Mouse (Mus musculus) Muller cell, postnatal 12 days (primary cell): ENCODE measurements around the gene Rab22a.
A peak's percentile ranks its signal among the peaks of the same experiment; 100 is the strongest.
"Not testable (repeated sequence)": the region's sequence is repeated elsewhere in the genome, so short reads cannot be mapped to it uniquely, and the experiment has no call there.

Experiments
- DNase-seq: peaks from one replicate; pipeline ENCODE4 v3.0.0-alpha.2; 2015; ENCODE audit errors: inconsistent ontology term

Gene Rab22a

DNA sequence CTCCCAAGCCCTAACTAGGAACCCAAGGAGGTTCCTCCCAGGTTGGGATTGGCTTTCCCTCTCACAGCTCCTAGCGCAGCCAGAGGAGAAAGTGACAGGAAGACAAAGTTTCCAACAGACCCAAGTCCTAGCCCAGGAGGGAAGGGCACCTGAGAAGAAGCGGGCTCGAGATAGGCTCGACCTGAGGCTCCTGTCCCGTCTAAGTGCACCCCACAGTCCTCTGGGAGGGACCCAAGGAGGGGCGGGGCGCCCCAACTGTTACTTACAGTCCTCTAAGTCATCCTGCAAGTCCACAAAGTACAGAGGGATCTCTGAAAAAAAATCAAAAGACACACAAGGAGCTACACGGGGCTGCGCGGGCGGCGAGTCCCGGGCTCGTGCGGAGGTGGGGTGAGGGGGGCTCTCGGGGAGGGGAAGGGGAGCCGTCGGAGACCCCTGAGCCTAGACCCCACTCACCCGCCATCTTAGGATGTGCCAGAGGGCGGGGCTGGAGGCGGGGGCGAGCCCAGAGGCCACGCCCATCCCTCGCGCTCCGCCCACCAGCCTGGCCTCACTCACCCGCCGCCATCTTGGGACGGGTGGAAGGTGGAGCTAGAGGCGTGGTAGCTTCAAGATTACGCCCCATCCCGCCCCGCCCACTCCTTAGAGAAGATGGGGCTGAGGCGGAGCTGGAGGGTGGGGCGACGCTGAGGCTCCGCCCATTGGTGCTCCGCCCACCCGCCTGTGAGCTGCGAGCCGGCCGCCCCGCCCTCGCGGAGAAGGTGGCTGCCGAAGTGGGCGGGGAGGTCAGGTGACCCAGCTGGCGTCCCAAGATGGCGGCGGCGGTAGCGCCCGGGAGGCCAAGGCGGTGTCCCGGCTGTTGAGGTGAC is at the start of gene Rab22a:
TSS of gene Rab22a (plus strand) at position 704 of the 869 bp plus-strand sequence.
- peak; percentile 100 for DNase-seq

DNA sequence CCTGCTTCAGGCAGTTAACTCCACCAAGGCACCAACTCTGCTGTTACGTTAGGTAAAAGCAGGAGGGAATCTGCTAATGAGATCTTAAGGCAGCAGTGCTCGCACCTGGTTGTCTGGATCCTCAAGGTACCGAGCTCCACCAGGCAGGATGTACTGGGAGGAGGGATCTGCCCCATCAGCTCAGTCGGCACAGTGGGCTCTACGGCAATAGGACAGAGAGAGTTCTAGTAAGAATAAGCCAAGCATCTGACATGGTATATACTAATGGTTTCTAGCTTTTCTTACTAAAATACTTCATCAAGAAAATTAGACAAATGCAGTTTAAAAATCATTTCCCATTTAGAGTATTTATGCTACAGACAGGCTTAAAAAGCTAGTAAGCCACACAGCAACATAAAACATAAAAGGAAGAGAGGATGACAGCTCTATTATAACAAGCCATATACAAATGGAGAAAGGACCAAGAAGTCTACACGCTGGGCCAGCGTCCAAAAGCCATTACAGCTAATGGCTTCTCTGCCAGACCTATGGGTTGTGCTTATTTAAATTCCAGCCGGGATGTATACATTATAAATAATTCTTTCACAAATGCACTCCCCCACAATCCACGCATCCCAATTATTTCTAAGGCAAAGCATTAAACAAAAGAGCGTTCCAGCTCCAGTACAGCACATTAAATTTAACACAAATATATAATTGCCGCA is 44.0 kb upstream of the Rab22a start:
- no peak for DNase-seq

DNA sequence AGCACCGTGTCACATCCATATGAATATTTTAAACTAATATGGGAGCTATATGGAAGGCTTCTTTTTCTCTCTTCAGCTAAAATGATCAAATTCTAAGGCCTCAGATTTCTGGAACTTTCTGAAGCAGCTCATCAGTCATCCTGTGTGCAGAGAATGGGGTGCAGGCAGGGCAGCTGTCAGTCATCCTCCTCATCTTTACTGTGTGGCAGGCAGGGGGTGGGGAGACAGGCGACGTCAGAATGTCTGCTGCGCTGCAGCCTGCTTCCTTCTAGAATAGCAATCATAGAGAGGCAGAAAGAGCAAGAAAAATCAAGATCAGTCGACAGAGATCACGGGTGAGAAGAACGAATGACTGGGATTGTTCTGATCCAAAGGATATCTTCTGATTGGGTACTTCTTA is 43.4 kb upstream of the Rab22a start:
- peak; percentile 23 for DNase-seq

DNA sequence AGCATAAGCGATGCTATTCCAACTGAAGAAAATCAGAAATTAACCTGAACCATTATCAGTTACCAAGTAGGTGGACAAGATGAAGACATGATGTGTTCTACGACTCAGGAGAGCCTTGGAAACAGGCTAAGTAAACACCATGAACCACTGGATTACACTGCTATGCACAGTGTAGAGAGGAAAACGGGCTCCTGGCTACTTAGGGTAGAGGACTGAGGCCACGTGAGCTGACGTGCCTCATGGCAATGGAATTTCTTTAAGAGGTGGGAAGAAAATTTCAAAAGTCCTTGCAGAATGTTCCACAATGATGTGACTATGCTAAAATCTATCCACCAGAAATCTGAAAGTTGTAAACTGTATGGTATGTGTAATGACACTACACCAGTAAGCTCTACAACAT is 40.4 kb upstream of the Rab22a start:
- no peak for DNase-seq

DNA sequence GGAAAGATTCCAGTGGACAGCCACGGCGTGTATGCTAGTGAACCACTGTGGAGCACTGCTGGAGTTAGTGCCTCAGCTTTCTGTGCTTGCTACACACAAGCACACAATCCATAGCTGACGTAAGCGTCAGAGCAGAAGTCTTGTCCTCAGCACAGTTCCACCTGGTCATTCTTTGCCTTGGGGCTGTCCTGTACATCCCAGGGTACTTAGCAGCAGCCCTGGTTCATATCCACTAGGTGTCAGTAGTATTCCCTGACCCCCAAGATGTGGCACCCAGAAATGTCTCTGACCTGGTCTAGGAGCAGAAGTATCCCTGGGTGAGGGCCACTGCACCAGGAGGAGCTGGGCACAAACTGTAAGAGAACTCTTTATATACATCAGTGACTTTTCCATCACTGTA is 38.9 kb upstream of the Rab22a start:
- DNase-seq: no peak

DNA sequence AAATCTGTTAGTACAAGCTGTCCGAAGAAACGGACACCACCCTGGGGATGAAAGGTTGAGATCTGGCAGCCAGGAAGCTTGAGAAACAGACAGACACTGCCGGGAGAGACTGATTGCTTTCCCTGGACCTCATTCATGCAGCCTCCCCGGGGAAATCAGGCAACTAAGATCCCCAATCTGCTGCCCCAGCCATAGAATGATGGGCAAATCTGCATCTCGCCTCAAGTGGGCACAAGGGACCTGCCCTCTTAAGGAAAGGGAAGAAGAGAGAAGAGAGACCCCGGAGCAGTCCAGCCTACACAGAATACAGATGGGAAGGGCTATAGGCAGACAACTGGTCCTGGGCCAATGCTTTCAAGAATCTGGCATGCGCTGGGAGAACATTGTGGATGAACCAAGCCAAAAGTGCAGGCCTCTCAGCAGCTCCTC is 37.4 kb upstream of the Rab22a start:
- no peak for DNase-seq

DNA sequence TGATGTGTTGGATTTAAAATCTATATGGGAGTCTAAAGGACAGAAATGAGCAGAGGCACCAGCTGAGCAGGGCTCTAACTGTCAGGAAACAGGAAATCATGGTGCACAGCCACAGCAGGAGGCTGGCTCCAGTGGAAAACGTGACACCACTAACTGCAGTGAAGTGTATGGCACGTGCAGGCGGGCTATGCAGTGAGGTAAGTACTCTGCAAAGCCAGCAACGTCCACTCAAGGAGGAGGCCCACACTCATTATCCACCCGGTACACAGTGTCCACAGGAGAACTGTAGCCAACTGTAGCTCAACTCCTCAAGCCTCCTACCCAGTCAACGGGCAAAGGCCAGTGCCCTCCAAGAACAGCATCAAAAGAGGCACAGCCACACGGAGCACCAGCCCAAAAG is 34.9 kb upstream of the Rab22a start:
- no peak for DNase-seq

DNA sequence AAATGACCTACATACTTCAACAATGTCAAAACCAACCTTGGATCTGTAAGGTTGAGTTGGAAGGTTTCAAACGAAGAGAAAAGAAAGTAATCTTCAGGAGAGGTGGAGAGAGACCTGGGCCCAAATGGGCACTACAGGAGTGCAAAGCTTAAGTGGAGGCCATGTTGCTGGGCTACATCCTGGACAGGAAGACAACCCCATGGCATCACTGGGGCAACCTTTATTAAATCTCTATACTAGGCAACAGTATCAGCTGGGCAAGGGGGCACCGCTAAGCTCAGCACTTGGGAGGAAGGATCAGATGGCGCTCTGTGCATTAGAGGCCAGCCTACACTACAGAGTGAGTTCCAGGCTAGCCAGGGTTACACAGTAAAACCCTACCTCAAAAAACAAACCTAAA is 33.8 kb upstream of the Rab22a start:
- no peak for DNase-seq

DNA sequence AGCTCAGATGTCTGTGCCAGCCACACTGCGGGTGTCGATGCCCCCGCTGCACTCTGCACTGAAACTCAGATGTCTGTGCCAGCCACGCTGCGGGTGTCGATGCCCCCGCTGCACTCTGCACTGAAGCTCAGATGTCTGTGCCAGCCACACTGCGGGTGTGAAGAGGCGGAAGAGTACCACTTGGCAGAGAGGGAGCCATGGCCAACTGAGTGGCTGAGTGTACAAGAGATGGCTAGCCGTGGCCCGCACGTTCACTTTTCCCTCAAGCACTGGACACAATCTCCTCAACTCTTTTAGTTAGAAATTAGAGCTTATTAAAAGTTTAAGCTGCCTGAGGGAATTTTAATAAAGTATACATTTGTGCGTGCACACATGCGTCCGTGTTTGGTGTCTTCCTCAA is 25.5 kb upstream of the Rab22a start:
- DNase-seq: not testable (repeated sequence)

DNA sequence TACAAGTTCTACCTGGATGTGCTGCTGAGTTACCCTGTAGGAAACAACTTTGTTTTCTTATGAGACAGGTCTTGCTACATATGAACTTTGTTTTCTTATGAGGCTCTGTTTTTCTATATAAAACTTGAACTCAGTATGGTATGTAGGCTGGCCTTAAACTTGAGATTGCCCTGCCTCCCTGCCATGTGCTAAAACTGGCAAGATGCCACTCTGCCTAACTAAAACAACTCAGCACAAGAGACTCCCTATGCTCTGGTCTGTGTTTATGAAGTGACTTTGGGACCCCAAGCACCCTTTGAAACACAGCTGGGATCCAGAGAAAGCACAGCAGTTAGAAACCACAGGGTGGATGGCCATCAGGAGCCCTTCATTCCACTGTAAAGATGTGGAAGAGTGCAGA is 18.2 kb upstream of the Rab22a start:
- no peak for DNase-seq

DNA sequence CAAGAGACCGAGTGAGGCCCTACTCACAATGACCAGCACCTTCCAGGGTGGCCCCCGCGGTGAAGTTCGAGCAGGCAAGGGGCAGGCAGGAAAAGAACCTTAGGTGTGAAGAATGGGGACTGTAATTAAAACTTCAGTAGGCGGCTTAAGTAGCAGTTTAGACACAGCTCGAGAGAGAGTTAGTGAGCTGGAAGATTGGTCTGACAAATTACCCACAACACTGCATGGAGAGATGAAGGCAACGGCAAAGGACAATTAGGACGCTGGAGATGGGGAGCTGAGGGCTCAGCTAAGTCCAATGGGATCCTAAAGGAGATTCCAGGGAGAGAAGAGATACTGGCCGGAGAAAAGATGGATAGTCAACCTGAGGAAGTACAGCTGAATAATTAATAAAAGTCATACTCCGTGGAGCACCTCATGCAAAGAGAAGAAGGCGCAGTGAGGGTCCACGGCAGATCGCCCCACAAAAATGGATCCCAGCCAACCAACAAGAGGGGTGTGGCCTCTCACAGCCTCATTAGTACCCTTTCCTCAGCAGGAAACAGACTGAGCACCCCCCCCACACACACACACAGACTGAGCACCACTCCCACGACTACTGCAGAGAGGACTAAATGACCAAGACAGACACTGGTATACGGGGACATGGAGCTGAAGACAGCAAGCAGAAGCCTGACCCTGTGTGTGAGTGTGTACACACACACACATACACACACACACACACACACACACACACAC is 17.1 kb upstream of the Rab22a start:
- no peak for DNase-seq

DNA sequence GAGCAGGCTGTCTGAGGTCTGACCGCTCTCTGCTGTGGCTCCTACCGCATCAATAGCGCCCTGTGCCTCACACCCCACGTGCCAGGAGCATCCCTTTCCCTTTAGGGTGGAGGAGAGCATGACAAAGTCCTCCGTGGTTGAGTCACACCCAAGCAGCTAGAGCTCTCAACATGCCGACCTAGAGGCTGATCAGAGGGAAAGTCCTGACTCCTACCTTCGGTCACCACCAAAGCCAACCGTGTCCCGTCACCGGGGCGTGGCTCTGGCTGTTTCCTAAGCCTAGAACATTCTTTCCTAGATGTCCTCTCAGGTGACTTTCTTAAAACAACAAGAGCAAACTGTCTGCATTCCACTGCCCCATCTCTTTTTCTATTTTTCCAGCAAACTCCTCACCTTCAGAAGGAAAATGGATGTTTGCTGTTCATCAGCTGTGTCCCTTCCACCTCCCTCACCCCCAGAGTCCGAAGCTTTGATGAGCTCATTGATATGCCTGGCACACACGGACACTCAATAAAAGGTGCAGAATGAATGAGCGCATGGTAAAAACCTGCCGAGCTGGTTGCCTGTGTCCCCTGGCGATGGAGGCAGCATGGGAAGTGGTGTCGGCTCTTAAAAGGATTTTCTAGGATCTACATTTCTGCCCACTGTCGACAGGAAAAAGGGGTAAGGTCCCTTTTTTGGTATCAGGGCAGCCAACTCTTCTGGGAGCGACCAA is 12.2 kb upstream of the Rab22a start:
- DNase-seq: no peak

DNA sequence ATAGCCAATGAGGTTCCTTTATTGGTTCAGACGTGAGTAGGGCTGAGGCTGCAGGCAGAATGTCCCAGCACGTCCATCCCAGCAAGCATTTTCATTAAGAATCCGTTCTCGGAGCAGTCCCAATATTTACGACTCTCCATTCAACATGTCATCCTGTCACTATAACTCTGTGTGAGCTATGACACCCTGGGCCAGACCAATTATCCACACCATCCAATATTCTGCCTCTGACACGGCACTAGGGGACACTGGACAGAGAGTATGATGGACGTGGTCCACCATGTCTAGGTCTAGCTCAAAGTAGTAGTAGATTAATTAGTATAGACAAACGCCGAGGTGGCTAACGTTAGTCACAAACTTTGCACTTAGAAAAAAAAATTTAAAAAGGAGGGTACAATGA is 9.8 kb upstream of the Rab22a start:
- DNase-seq: no peak

DNA sequence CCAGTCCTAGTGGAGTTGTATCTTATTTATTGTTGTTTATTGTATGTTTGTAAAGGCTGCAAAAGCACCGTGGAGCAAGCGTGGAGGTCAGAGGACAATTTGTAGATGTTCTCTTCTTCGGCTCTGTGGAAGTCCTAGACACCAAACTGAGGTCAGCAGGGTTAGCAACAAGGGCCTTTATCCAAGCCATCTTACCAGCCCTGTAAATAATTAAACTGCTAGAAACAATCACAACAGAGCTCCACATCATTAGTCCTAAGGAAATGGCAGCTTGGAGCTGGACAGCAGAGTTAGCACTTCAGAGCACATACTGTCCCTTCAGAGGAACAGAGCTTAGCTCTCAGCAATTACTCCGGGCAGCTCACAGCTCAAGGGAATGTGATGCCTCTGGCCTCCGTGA is 6.0 kb upstream of the Rab22a start:
- DNase-seq: no peak

DNA sequence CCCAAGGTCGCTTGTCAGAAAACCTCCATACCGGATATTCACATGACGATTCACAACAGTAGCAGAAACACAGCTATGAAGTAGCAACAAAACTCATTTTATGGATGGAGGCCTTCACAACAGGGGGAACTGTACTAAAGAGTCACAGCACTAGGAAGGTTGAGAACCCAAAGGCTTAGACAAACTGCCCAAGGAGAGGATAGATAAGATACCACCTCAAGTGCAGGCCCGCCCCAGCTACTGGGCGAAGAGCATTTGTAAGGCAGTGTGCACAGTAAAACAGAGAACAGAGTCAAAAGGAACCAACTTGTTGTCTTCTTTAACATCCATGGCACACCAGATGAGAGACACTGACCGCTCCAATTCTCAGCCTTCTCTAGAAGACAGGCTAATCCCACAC is 1.8 kb upstream of the Rab22a start:
- DNase-seq: no peak

DNA sequence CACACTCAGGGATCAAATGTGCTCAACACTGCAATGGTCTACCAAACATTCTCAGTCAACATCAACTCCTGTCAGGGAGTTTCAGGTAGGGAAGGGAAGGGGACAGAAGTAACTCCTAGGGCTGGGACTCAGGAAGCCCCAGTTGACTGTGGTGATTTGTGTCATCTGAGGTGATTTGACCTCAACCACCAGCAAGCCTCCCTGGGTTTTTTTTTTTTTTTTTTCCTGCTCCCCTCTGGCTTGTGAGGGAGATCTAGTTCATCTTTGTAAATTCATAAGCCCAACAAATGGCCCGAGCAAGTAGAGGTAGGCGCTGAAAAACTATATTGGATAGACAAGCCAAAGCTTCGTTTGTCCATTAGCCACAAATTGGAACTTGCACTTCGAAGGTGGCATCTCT is 1.0 kb upstream of the Rab22a start:
- DNase-seq: no peak

DNA sequence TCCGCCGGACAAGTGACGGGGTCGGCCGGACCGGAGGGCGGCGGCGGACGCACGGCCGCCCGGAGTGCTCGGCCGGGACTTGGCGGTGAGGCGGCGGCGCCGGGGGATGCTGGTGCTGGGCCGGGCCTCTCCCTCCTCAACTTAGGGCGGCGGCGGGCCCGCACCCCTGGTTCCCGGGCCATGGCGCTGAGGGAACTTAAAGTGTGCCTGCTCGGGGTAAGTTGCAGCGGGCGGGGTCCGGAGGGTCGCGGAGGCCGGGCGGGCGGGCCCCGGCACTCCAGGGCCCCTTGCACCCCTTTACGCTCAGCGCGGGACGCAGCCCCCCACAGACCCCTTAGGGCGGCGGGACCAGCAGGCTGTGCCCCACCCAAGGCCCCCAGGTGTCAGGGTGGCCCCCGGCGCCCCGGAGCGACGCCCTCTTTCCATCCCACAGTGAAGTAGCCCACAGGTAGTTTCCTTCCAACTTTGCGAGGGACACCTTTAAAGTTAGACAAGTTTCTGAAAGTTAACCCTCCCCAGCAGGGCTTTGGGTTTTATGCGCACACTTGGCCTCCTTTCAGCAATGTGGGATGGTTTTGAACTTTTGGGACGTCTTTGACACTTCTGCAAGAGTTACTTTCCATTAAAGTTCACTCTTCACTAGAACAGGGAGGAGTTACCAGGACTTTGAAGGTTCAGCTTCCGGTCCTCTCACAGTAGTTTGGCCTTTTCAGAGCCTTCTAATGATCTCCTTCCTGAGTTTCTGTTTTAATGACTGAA is 545 bp downstream of the Rab22a start:
- no peak for DNase-seq

DNA sequence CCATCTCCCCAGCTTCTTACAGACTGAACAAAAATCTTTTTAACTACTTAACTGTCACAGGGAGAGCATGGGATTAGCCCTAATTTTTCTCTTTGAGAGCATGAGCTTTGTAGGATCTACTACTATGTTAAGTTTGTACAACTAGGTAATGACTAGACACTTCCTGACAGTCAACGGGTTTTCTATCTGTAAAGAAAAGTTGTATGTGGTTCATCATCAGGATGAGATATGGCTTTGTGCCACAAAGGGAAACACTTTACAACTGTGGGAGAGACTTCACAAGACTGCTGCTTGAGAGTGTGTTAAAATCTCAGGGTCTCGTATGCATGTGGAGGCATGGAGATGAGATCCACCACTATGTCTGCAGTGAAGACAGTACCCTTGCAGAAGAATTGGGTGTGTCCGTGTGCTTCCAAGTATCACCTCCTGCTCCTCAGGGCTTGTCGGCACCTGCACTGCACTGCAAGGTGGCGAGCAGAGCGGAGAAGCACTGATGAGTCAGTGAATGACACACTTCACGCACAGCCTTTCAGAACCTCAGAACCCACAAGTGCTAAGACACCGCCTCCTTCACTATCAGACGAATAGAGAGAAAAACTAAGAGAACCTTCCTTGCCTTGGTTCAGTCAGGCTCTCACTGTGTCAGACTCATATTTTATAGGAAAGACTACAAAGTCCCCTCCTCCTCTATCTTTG is 2.8 kb downstream of the Rab22a start:
- no peak for DNase-seq

DNA sequence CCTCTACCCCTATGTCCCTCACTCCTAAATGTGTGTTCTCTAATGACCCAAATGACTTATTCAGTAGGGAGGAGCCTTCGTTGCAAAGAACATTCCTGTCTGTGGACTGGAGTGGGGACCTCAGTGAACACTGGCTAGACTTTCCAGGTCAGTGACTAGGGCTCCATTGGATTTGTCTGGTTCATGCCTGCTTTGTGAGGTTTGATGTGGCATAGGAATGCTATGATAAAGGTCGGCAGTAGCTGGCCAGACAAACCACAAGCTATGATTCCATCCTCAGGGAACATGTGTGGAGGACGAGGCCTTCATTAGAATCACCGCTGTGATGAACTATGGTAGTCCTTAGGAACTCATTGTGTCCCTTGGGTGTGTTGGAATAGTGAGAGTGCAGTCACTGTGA is 5.2 kb downstream of the Rab22a start:
- DNase-seq: peak; percentile 91

DNA sequence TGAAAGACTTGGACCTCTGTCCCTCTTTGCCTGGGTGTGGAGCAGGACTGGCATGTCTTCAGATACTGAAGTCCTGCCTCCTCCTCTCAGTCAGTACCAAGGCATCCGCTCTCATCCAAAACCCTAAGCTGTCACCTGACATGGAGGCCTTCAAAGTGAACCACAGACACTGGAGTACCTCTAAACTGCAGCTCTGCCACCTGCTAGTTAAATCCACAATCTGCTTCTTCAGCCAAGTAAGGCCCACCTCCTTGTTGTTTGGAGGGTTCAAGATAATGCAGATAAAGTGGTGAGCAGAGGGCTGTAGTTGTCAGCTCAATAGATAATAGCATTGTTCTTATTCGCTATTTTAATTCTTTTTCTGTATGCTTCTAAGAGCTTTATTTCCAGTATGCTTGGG is 5.7 kb downstream of the Rab22a start:
- DNase-seq: no peak

DNA sequence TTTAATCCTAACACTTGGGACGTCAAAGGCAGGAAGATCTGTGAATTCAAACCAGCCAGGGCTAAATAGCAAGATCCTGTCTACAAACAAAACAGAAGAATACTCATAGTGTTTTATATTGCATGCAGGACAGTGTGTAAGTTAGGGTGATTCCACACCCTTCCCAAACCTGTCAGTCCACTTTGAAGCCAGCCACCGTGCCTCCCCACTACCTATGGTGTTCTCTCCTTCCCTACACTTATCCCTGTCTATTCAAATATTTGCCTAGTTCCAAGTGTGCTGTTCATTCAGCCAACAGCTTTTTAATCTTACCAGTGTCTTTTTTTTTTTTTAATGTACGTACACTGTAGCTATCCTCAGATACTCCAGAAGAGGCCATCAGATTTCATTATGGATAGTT is 7.3 kb downstream of the Rab22a start:
- DNase-seq: no peak
